Comparison of ENCODE assay signal across 9 mouse cellular contexts in genomic region chr13:55327169-55327568, GRCm38 (mm10). TPM values are rescaled to one million over a fixed set of nuclear protein-coding genes. Genes with fewer than 3 reads are reported as not detected.
DNase-seq lines count a peak whose midpoint lies in the region; ATAC-seq and TF ChIP-seq lines count a peak whose summit lies in the region.
"Had no signal": no experiment of that assay in that cellular context is flagged by ENCODE, and none has a peak within 500 bp of the region (broad histone marks: within the 10 kb centered on the region; RNA-seq: fewer than 3 reads in every experiment).

No protein-coding gene starts in this region.

- no peak overlapping the region for H3K4me3 ChIP-seq in intestine, embryonic 15.5 days (replicated peaks)
- no peak overlapping the region for H3K4me3 ChIP-seq in intestine, postnatal 0 days (ENCODE audit: low read depth, low read length)
- H3K4me3 ChIP-seq in E14TG2a.4 (replicated peaks; ENCODE audit: low read length), result 0 out of 2 replicates have a peak overlapping the region, but pooled peaks have one; percentile 21
- no peak overlapping the region for H3K4me3 ChIP-seq in forebrain, embryonic 13.5 days
- H3K4me3 ChIP-seq in liver, postnatal 0 days (ENCODE audit: low read depth, low read length), result peak overlapping the region; percentile 77; the same call in 1 of the 2 replicates

- ATAC-seq in intestine, embryonic 15.5 days, result no peak
- no peak for ATAC-seq in intestine, postnatal 0 days
- ATAC-seq in forebrain, embryonic 13.5 days, result peak; percentile 11; the same call in 1 of the 2 replicates
- ATAC-seq in liver, postnatal 0 days, result no peak
- no peak for ATAC-seq in megakaryocyte progenitor cell, adult 5-6 weeks (replicated peaks; ENCODE audit: poor library complexity)

- H3K36me3 ChIP-seq in intestine, embryonic 15.5 days, result peaks cover 16% of the 10 kb centered on the region
- peaks cover 29% of the 10 kb centered on the region for H3K36me3 ChIP-seq in intestine, postnatal 0 days (ENCODE audit: control insufficient read depth, insufficient read depth)
- peaks cover 53% of the 10 kb centered on the region for H3K36me3 ChIP-seq in E14TG2a.4 (ENCODE audit: insufficient read depth, low read length)
- H3K36me3 ChIP-seq in forebrain, embryonic 13.5 days (ENCODE audit: poor library complexity, severe bottlenecking), result peaks cover 35% of the 10 kb centered on the region
- H3K36me3 ChIP-seq in liver, postnatal 0 days (replicated peaks; ENCODE audit: insufficient read depth, low read length), result peaks cover 37% of the 10 kb centered on the region

- H3K4me2 ChIP-seq in intestine, embryonic 15.5 days (replicated peaks), result peak overlapping the region; percentile 89; the same call in 1 of the 2 replicates
- H3K4me2 ChIP-seq in intestine, postnatal 0 days (replicated peaks; ENCODE audit: low read depth), result no peak overlapping the region
- H3K4me2 ChIP-seq in forebrain, embryonic 13.5 days, result peak overlapping the region; percentile 68
- peak overlapping the region; percentile 94 for H3K4me2 ChIP-seq in liver, postnatal 0 days (ENCODE audit: low read depth, low read length)

- no peak overlapping the region for H3K9ac ChIP-seq in intestine, embryonic 15.5 days
- H3K9ac ChIP-seq in intestine, postnatal 0 days (ENCODE audit: low read depth, low read length), result no peak overlapping the region
- H3K9ac ChIP-seq in forebrain, embryonic 13.5 days, result peak overlapping the region; percentile 34; the same call in 1 of the 2 replicates
- H3K9ac ChIP-seq in liver, postnatal 0 days (replicated peaks), result no peak overlapping the region

- DNase-seq in liver, postnatal 0 days, result no peak
- no peak for DNase-seq in cerebellum, adult 11-12 months
- DNase-seq in natural killer cell, adult 2 months (ENCODE audit: low spot score in 2 of 2), result no peak

- H3K4me1 ChIP-seq in intestine, embryonic 15.5 days (replicated peaks), result peaks cover 45% of the 10 kb centered on the region
- peaks cover 8% of the 10 kb centered on the region for H3K4me1 ChIP-seq in intestine, postnatal 0 days (replicated peaks; ENCODE audit: control insufficient read depth, insufficient read depth, low read length)
- peaks cover 83% of the 10 kb centered on the region for H3K4me1 ChIP-seq in E14TG2a.4 (replicated peaks; ENCODE audit: low read depth, low read length)
- peaks cover 54% of the 10 kb centered on the region for H3K4me1 ChIP-seq in forebrain, embryonic 13.5 days
- H3K4me1 ChIP-seq in liver, postnatal 0 days (ENCODE audit: insufficient read depth), result peaks cover 44% of the 10 kb centered on the region

- TF ChIP-seq CTCF in intestine, postnatal 0 days (IDR thresholded peaks at IDR 0.05; ENCODE audit: low read depth), result no peak
- no peak for TF ChIP-seq CTCF in E14TG2a.4 (conservative IDR thresholded peaks at IDR 0.05; ENCODE audit: low read length)
- no peak for TF ChIP-seq CTCF in liver, postnatal 0 days (IDR thresholded peaks at IDR 0.05; ENCODE audit: low read depth)

- no peaks in the 10 kb centered on the region for H3K27me3 ChIP-seq in intestine, embryonic 15.5 days (replicated peaks)
- no peaks in the 10 kb centered on the region for H3K27me3 ChIP-seq in intestine, postnatal 0 days (replicated peaks; ENCODE audit: control insufficient read depth, insufficient read depth, low read length)
- H3K27me3 ChIP-seq in E14TG2a.4 (ENCODE audit: insufficient read depth, low read length), result no peaks in the 10 kb centered on the region
- no peaks in the 10 kb centered on the region for H3K27me3 ChIP-seq in forebrain, embryonic 13.5 days
- H3K27me3 ChIP-seq in liver, postnatal 0 days (ENCODE audit: insufficient read depth, low read length), result no peaks in the 10 kb centered on the region

- WGBS in intestine, embryonic 15.5 days, result 47% methylated on average over 4 of the region's 4 CpGs
- WGBS in intestine, postnatal 0 days, result 52% methylated on average over 4 of the region's 4 CpGs
- WGBS in forebrain, embryonic 13.5 days, result 58% methylated on average over 4 of the region's 4 CpGs
- WGBS in liver, postnatal 0 days (ENCODE audit: insufficient replicate concordance), result 62% methylated on average over 4 of the region's 4 CpGs

- no peaks in the 10 kb centered on the region for H3K9me3 ChIP-seq in intestine, embryonic 15.5 days
- no peaks in the 10 kb centered on the region for H3K9me3 ChIP-seq in intestine, postnatal 0 days (ENCODE audit: control insufficient read depth)
- no peaks in the 10 kb centered on the region for H3K9me3 ChIP-seq in E14TG2a.4 (ENCODE audit: low read length)
- H3K9me3 ChIP-seq in forebrain, embryonic 13.5 days (replicated peaks), result no peaks in the 10 kb centered on the region
- H3K9me3 ChIP-seq in liver, postnatal 0 days (ENCODE audit: low read length), result no peaks in the 10 kb centered on the region
- H3K9me3 ChIP-seq: G1E had no signal

- no peak overlapping the region; the same call in 1 of the 2 replicates for H3K27ac ChIP-seq in intestine, embryonic 15.5 days
- no peak overlapping the region for H3K27ac ChIP-seq in intestine, postnatal 0 days (ENCODE audit: low read depth, low read length)
- peak overlapping the region; percentile 68 for H3K27ac ChIP-seq in forebrain, embryonic 13.5 days
- no peak overlapping the region for H3K27ac ChIP-seq in liver, postnatal 0 days (ENCODE audit: low read depth)

- TF ChIP-seq EP300 in liver, postnatal 0 days (IDR thresholded peaks at IDR 0.05; ENCODE audit: low read depth), result no peak

RNA-seq across cellular contexts. Expression of gene Mxd3, which starts 2.5 kb away (rescaled TPM):
- 22.3 and 26.0 TPM in 2 replicates for polyA plus RNA-seq in intestine, embryonic 15.5 days (2015; fragmentation: Nextera tagmentation; extraction: Ambion mirVana)
- 7.8 and 8.5 TPM in 2 replicates for polyA plus RNA-seq in intestine, postnatal 0 days (2015; fragmentation: Nextera tagmentation; extraction: Ambion mirVana)
- polyA plus RNA-seq in forebrain, embryonic 13.5 days (2015; fragmentation: Nextera tagmentation; extraction: Ambion mirVana), result 42.8 and 44.6 TPM in 2 replicates
- polyA plus RNA-seq in liver, postnatal 0 days (2015; fragmentation: Nextera tagmentation; extraction: Ambion mirVana), result 14.0 and 15.9 TPM in 2 replicates
- 4.7 and 6.9 TPM in 2 replicates for total RNA-seq in megakaryocyte progenitor cell, adult 5-6 weeks (2015)
- total RNA-seq in megakaryocyte progenitor cell, adult 5-6 weeks (2017), result 4.7 and 16.3 TPM in 2 replicates

RNA-seq across cellular contexts. Expression of gene Rab24, which starts 5.4 kb away (rescaled TPM):
- polyA plus RNA-seq in intestine, embryonic 15.5 days (2015; fragmentation: Nextera tagmentation; extraction: Ambion mirVana), result 83.2 and 101 TPM in 2 replicates
- polyA plus RNA-seq in intestine, postnatal 0 days (2015; fragmentation: Nextera tagmentation; extraction: Ambion mirVana), result 142 and 156 TPM in 2 replicates
- polyA plus RNA-seq in forebrain, embryonic 13.5 days (2015; fragmentation: Nextera tagmentation; extraction: Ambion mirVana), result 102 and 105 TPM in 2 replicates
- 38.7 and 39.6 TPM in 2 replicates for polyA plus RNA-seq in liver, postnatal 0 days (2015; fragmentation: Nextera tagmentation; extraction: Ambion mirVana)
- 128 and 152 TPM in 2 replicates for total RNA-seq in megakaryocyte progenitor cell, adult 5-6 weeks (2015)
- 25.9 and 34.6 TPM in 2 replicates for total RNA-seq in megakaryocyte progenitor cell, adult 5-6 weeks (2017)

RNA-seq across cellular contexts. Expression of gene Prelid1, which starts 6.9 kb away (rescaled TPM):
- 543 and 576 TPM in 2 replicates for polyA plus RNA-seq in intestine, embryonic 15.5 days (2015; fragmentation: Nextera tagmentation; extraction: Ambion mirVana)
- 540 and 567 TPM in 2 replicates for polyA plus RNA-seq in intestine, postnatal 0 days (2015; fragmentation: Nextera tagmentation; extraction: Ambion mirVana)
- polyA plus RNA-seq in forebrain, embryonic 13.5 days (2015; fragmentation: Nextera tagmentation; extraction: Ambion mirVana), result 309 and 331 TPM in 2 replicates
- 196 and 213 TPM in 2 replicates for polyA plus RNA-seq in liver, postnatal 0 days (2015; fragmentation: Nextera tagmentation; extraction: Ambion mirVana)
- 350 and 360 TPM in 2 replicates for total RNA-seq in megakaryocyte progenitor cell, adult 5-6 weeks (2015)
- 108 and 125 TPM in 2 replicates for total RNA-seq in megakaryocyte progenitor cell, adult 5-6 weeks (2017)

RNA-seq across cellular contexts. Expression of gene Lman2, which starts 35.4 kb away (rescaled TPM):
- 121 and 128 TPM in 2 replicates for polyA plus RNA-seq in intestine, embryonic 15.5 days (2015; fragmentation: Nextera tagmentation; extraction: Ambion mirVana)
- polyA plus RNA-seq in intestine, postnatal 0 days (2015; fragmentation: Nextera tagmentation; extraction: Ambion mirVana), result 85.3 and 93.0 TPM in 2 replicates
- polyA plus RNA-seq in forebrain, embryonic 13.5 days (2015; fragmentation: Nextera tagmentation; extraction: Ambion mirVana), result 57.9 and 60.5 TPM in 2 replicates
- 50.5 and 56.0 TPM in 2 replicates for polyA plus RNA-seq in liver, postnatal 0 days (2015; fragmentation: Nextera tagmentation; extraction: Ambion mirVana)
- 86.8 and 102 TPM in 2 replicates for total RNA-seq in megakaryocyte progenitor cell, adult 5-6 weeks (2015)
- total RNA-seq in megakaryocyte progenitor cell, adult 5-6 weeks (2017), result 126 and 131 TPM in 2 replicates

RNA-seq across cellular contexts. Expression of gene Rgs14, which starts 42.4 kb away (rescaled TPM):
- 0.85 and 1.2 TPM in 2 replicates for polyA plus RNA-seq in intestine, embryonic 15.5 days (2015; fragmentation: Nextera tagmentation; extraction: Ambion mirVana)
- polyA plus RNA-seq in intestine, postnatal 0 days (2015; fragmentation: Nextera tagmentation; extraction: Ambion mirVana), result 1.2 and 1.3 TPM in 2 replicates
- polyA plus RNA-seq in forebrain, embryonic 13.5 days (2015; fragmentation: Nextera tagmentation; extraction: Ambion mirVana), result 0.30 and 0.40 TPM in 2 replicates
- 2.8 and 3.1 TPM in 2 replicates for polyA plus RNA-seq in liver, postnatal 0 days (2015; fragmentation: Nextera tagmentation; extraction: Ambion mirVana)
- total RNA-seq in megakaryocyte progenitor cell, adult 5-6 weeks (2015), result 11.5 and 12.6 TPM in 2 replicates
- 9.7 and 17.4 TPM in 2 replicates for total RNA-seq in megakaryocyte progenitor cell, adult 5-6 weeks (2017)

Comparison
In these comparisons a context has a peak if more than half of its experiments do, and no peak if none do; other contexts are left out.
1. H3K4me3 ChIP-seq: peak in E14TG2a.4 (single experiment) and liver, postnatal 0 days (single experiment); none in intestine, embryonic 15.5 days (single experiment), intestine, postnatal 0 days (single experiment) and forebrain, embryonic 13.5 days (single experiment).